Mouse (Mus musculus) limb, embryonic 15.5 days (tissue): Measurements from ENCODE around the gene Trp53i13. TPM values are rescaled to one million over a fixed set of nuclear protein-coding genes. Genes with fewer than 3 reads are reported as not detected.

Experiments used
- ATAC-seq: fragments of 200-750 bp; cut with Nextera tagmentation; 2 replicates; pipeline ENCODE4 v1.8.0; 2017; ENCODE audit warnings: low read depth, moderate TSS enrichment; ENCODE audit not compliant: insufficient number of reproducible peaks, low FRiP score, low TSS enrichment
- H3K27ac ChIP-seq: fragments of 300-500 bp; sonication (generic); 2 replicates; pipeline ENCODE4 v1.5.1; 2015; ENCODE audit warnings: moderate library complexity, mild to moderate bottlenecking, inconsistent platforms
- H3K27me3 ChIP-seq: fragments of 300-500 bp; sonication (generic); 2 replicates; pipeline ENCODE4 v1.6.1; 2015; ENCODE audit warnings: inconsistent platforms
- H3K36me3 ChIP-seq: fragments of 300-500 bp; sonication (generic); 2 replicates; pipeline ENCODE4 v1.6.1; 2015; ENCODE audit warnings: inconsistent platforms
- H3K4me1 ChIP-seq: fragments of 300-500 bp; sonication (generic); 2 replicates; pipeline ENCODE4 v1.6.1; 2015; ENCODE audit warnings: inconsistent platforms
- H3K4me2 ChIP-seq: fragments of 300-500 bp; sonication (generic); 2 replicates; pipeline ENCODE4 v1.6.1; 2015; ENCODE audit warnings: mild to moderate bottlenecking, inconsistent platforms
- H3K4me3 ChIP-seq: fragments of 300-500 bp; sonication (generic); 2 replicates; pipeline ENCODE4 v1.5.1; 2015; ENCODE audit warnings: mild to moderate bottlenecking, inconsistent platforms
- H3K9ac ChIP-seq: fragments of 300-500 bp; sonication (generic); 2 replicates; pipeline ENCODE4 v1.6.1; 2015; ENCODE audit warnings: inconsistent platforms
- H3K9me3 ChIP-seq: fragments of 300-500 bp; sonication (generic); 2 replicates; pipeline ENCODE4 v1.6.1; 2016; ENCODE audit warnings: inconsistent platforms
- WGBS: fragments of 180-500 bp; shearing (Covaris S2); methylation state at CpG from one replicate; pipeline ENCODE4 v1.1.7; 2015; 5-methylcytosine and 5-hydroxymethylcytosine counted together
- polyA plus RNA-seq: library from polyadenylated mRNA; unstranded; fragments of >200 nt; fragmentation: Nextera tagmentation; extraction: Ambion mirVana; gene quantifications from 2 replicates; pipeline ENCODE4 v1.2.1, GENCODE M21; 2015

The Trp53i13 gene
- polyA plus RNA-seq, 1 experiment from 2014 or later = 62.5 TPM

- Histone ChIP-seq H3K4me3 (no peak overlapping the region), H3K27ac (no peak overlapping the region), H3K27me3 (peaks cover 79% of the 10 kb centered on the region), H3K9ac (no peak overlapping the region), H3K9me3 (no peaks in the 10 kb centered on the region), H3K4me2 (peak overlapping the region; percentile 24), H3K4me1 (peaks cover 27% of the 10 kb centered on the region), H3K36me3 (peaks cover 4% of the 10 kb centered on the region)
- ATAC-seq = no peak
- 34% methylated on average over 9 of the region's 9 CpGs for WGBS
Observed at GRCm38 (mm10) chr11:77466544-77466943, 49.2 kb downstream of the Trp53i13 start.

GRCm38 (mm10) chr11:77465111-77465510 lies 50.7 kb downstream of the Trp53i13 start:
- Histone ChIP-seq H3K27me3 (peaks cover 92% of the 10 kb centered on the region), H3K4me2 (no peak overlapping the region), H3K27ac (no peak overlapping the region), H3K4me3 (no peak overlapping the region), H3K9me3 (no peaks in the 10 kb centered on the region), H3K9ac (no peak overlapping the region), H3K36me3 (no peaks in the 10 kb centered on the region), H3K4me1 (peaks cover 27% of the 10 kb centered on the region)
- 55% methylated on average over 3 of the region's 3 CpGs for WGBS
- ATAC-seq = no peak

GRCm38 (mm10) chr11:77464684-77465083 lies 51.1 kb downstream of the Trp53i13 start:
- ATAC-seq = no peak
- no peaks in the 10 kb centered on the region for H3K36me3 ChIP-seq
- peaks cover 92% of the 10 kb centered on the region for H3K27me3 ChIP-seq
- H3K4me3 ChIP-seq = no peak overlapping the region
- H3K4me1 ChIP-seq = peaks cover 27% of the 10 kb centered on the region
- H3K9me3 ChIP-seq = no peaks in the 10 kb centered on the region
- WGBS = 55% methylated on average over 4 of the region's 4 CpGs
- no peak overlapping the region for H3K4me2 ChIP-seq
- H3K27ac ChIP-seq = no peak overlapping the region
- H3K9ac ChIP-seq = no peak overlapping the region

GRCm38 (mm10) chr11:77463786-77464185 lies 52.0 kb downstream of the Trp53i13 start:
- Histone ChIP-seq H3K36me3 (no peaks in the 10 kb centered on the region), H3K9ac (no peak overlapping the region), H3K4me3 (no peak overlapping the region), H3K9me3 (no peaks in the 10 kb centered on the region), H3K4me2 (no peak overlapping the region), H3K4me1 (peaks cover 27% of the 10 kb centered on the region), H3K27ac (no peak overlapping the region), H3K27me3 (peaks cover 84% of the 10 kb centered on the region)
- no peak for ATAC-seq
- WGBS = 76% methylated on average over 10 of the region's 10 CpGs

- Histone ChIP-seq H3K36me3 (no peaks in the 10 kb centered on the region), H3K9ac (no peak overlapping the region), H3K4me2 (peak overlapping the region; percentile 99), H3K4me3 (peak overlapping the region; percentile 57), H3K27me3 (peaks cover 77% of the 10 kb centered on the region), H3K4me1 (peaks cover 26% of the 10 kb centered on the region), H3K9me3 (no peaks in the 10 kb centered on the region), H3K27ac (no peak overlapping the region)
- WGBS = 37% methylated on average over 8 of the region's 8 CpGs
- ATAC-seq = no peak
Observed at GRCm38 (mm10) chr11:77463101-77463445, 52.7 kb downstream of the Trp53i13 start.

- Histone ChIP-seq H3K27ac (no peak within 1 kb of the TSS), H3K4me1 (peaks cover 20% of the 10 kb centered on the region), H3K4me2 (peak within 1 kb of the TSS; percentile 99), H3K4me3 (peak within 1 kb of the TSS; percentile 57), H3K9ac (peak within 1 kb of the TSS; percentile 31; the same call in 1 of the 2 replicates), H3K27me3 (peaks cover 71% of the 10 kb centered on the region), H3K9me3 (no peaks in the 10 kb centered on the region), H3K36me3 (no peaks in the 10 kb centered on the region)
- WGBS = under 1% methylated on average over 71 of the region's 73 CpGs
- ATAC-seq = peak; percentile 20; the same call in 1 of the 2 replicates
Observed at GRCm38 (mm10) chr11:77462283-77463100, 53.3 kb downstream of the Trp53i13 start, which contains the start of gene Coro6. TSS of gene Coro6 (plus strand) at chr11:77462411.

- H3K9ac ChIP-seq = peak overlapping the region; percentile 31; the same call in 1 of the 2 replicates
- WGBS = 6% methylated on average over 6 of the region's 6 CpGs
- peak overlapping the region; percentile 57 for H3K4me3 ChIP-seq
- peaks cover 14% of the 10 kb centered on the region for H3K4me1 ChIP-seq
- no peak for ATAC-seq
- H3K4me2 ChIP-seq = peak overlapping the region; percentile 99
- H3K27ac ChIP-seq = no peak overlapping the region
- H3K36me3 ChIP-seq = no peaks in the 10 kb centered on the region
- H3K9me3 ChIP-seq = no peaks in the 10 kb centered on the region
- H3K27me3 ChIP-seq = peaks cover 65% of the 10 kb centered on the region
Observed at GRCm38 (mm10) chr11:77461856-77462255, 53.9 kb downstream of the Trp53i13 start.

Other genes with a start within 250 kb of the Trp53i13 start
- 2.2 and 8.0 TPM in 2 replicates for gene Coro6, start 53.6 kb downstream of the Trp53i13 start, polyA plus RNA-seq
- 5.0 and 7.2 TPM in 2 replicates for gene Ankrd13b, start 26.3 kb downstream of the Trp53i13 start, polyA plus RNA-seq
- gene Git1, start 22.4 kb downstream of the Trp53i13 start, polyA plus RNA-seq = 9.1 and 10.8 TPM in 2 replicates
- 2.7 and 3.0 TPM in 2 replicates for gene Abhd15, start 859 bp downstream of the Trp53i13 start, polyA plus RNA-seq
- gene Gm10392, start 3.2 kb upstream of the Trp53i13 start, polyA plus RNA-seq = 0.12 TPM in 1 of 2 replicates, not detected in the other
- 12.4 and 13.3 TPM in 2 replicates for gene Taok1, start 91.8 kb upstream of the Trp53i13 start, polyA plus RNA-seq
- gene Nufip2, start 170.2 kb upstream of the Trp53i13 start, polyA plus RNA-seq = 3.6 and 5.2 TPM in 2 replicates
- gene Cryba1, start 209.3 kb upstream of the Trp53i13 start, polyA plus RNA-seq = not detected in 2 replicates
- gene Myo18a, start 247.3 kb upstream of the Trp53i13 start, polyA plus RNA-seq = 71.9 and 73.2 TPM in 2 replicates